Mouse (Mus musculus) gastrocnemius, postnatal 36 days (tissue): Measurements from ENCODE around the gene Tmppe. TPM values are rescaled to one million over a fixed set of nuclear protein-coding genes. Genes with fewer than 3 reads are reported as not detected.

Source experiments
- DNase-seq, 2 experiments: peaks; one replicate each; pipeline ENCODE4 v3.0.0; 2022
- intact Hi-C: fragments of 180-260 bp; cut with DNase I; formaldehyde crosslinking; loops from one replicate; pipeline ENCODE4 v1.15.1; 2025
- total RNA-seq, 2 experiments: library from RNA; stranded (reverse); gene quantifications; 2 replicates each; pipeline ENCODE4 v1.2.3; 2021

Tmppe gene
- total RNA-seq, 2 experiments from 2014 or later: 0.84 to 1.5 TPM

DNA sequence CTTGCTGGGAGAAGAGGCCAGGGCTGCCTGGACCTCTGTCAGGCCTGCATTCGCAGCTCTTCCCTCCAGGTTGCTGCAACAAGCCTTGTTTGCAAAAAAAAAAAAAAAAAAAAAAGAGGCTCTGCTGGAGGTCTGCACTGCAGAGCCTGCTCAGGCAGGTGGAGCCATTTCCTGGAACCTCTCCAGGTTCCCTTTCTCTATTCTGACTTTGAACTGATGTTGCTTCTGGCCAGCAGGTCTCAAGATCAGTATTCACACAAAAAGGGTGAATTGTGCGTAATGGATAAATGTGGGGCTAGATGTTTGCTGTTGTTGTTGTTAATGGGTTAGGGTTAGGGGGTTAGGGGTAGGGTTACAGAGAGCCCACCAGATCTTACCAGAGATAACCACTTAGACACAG lies 34.8 kb downstream of the Tmppe start:
- intact Hi-C loops: no loop called here
- DNase-seq: no peak

- intact Hi-C loops: no loop called here
- no peak for DNase-seq
Measured at GRCm38 (mm10) chr9:114440548-114440947, 39.6 kb downstream of the Tmppe start.

DNA sequence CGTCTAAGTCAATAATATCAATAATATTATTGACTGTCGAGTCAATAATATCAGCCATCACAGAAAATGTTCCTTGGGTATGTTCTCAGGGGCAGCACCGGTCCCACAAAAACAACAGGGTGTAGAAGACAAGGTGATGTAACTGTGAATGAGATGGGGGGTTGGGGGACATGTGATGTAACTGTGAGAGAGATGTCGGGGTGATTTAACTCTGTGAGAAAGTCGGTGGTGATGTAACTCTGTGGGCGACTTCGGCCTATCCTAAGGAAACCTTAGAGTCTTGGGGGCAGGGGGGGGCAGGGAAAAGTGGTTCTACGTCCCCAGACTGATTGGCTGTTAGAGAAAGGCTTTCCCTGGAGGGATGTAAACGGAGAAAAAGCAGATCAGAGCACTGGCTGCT lies 41.3 kb downstream of the Tmppe start:
- no peak for DNase-seq
- intact Hi-C loops: no loop called here

GRCm38 (mm10) chr9:114442893-114443292 lies 42.0 kb downstream of the Tmppe start:
- no peak for DNase-seq
- intact Hi-C loops: no loop called here

DNA sequence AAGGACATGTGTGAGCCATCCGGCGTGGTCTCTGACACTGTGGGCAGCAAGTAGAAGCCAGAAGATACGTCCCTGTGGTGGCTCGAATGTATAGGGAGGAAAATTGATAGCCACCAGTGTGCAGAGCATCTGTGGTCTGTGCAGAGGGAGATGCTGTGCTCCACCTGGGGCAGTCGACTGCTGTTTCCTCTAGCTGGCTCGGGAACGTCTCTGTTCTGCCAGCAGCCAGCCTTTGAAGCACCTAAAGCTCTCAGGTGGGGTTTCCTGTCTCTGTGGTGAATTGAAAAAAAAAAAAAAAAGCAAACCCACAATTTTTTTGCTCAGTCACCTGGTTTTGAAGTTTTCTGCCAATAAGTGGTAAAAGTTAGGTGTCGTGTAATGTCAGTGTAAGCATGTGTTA lies 42.4 kb downstream of the Tmppe start:
- intact Hi-C loops: no loop called here
- DNase-seq: no peak

- intact Hi-C loops: no loop called here
- DNase-seq: no peak
Measured at GRCm38 (mm10) chr9:114446887-114447286, 46.0 kb downstream of the Tmppe start.

DNA sequence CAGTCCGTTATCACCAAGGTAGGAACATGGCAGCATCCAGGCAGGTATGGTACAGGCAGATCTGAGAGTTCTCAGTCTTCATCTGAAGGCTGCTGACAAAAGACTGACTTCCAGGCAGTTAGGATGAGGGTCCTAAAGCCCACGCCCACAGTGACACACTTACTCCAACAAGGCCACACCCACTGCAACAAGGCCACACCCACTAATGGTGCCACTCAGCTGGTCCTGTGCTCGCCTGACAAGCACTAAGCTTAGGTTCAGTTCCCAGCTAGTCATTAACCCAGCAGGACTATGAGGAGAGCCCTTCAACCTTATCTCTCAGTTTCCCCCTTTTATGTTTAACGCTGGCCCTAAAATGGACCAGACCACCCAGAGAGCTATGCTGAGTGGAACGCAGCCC lies 47.8 kb downstream of the Tmppe start:
- intact Hi-C loops: no loop called here
- DNase-seq: no peak

DNA sequence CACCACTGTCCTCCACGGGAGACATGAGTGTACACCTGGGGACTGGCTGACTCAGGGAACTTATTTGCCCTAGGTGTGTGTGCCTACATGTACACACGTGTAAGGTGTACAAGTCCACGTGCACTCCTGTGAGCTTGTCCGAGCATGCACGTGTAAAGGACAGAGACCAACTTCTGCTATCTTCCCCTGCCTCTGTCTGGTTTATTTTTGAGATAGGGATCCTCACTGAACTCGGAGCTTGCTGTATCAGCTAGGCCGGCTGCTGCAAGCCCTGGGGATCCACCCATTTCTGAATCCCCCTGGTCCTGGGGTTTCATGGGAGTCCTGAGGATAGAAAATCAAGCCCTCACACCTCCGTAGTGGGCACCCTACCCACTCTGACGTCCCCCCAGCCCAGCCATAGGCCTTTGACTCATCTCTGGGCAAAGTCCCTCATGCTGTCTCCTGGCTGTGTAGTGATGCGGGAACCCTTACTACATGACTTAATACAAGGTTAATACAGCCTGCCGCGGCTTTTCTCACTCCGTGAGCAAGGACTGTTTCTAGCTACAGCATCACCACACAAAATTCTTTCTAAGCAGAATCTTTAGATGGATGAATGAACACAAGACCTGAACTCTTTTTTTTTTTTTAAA lies 48.3 kb downstream of the Tmppe start:
- intact Hi-C loops: no loop called here
- DNase-seq: no peak

GRCm38 (mm10) chr9:114451615-114452014 lies 50.7 kb downstream of the Tmppe start:
- intact Hi-C loops: no loop called here
- DNase-seq: no peak

DNA sequence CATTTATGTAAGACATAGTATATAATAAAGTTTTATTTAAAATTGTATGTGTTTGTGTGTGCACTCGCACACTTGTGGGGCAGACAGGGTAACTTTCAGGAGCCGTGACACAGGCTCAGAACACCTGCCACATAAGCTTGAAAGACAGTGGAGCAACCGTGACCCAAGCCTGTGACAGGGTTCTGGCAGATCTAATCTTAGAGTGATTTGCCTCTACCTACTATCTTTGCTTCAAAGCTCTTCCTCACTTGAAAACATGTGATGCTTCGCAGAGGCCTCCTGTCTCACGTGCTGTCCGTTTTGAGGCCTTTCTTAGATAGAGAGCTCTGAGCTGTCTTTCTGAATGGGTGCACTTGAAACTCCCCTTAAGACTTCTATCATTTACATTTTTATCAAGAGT lies 51.5 kb downstream of the Tmppe start:
- no peak for DNase-seq
- intact Hi-C loops: no loop called here

DNA sequence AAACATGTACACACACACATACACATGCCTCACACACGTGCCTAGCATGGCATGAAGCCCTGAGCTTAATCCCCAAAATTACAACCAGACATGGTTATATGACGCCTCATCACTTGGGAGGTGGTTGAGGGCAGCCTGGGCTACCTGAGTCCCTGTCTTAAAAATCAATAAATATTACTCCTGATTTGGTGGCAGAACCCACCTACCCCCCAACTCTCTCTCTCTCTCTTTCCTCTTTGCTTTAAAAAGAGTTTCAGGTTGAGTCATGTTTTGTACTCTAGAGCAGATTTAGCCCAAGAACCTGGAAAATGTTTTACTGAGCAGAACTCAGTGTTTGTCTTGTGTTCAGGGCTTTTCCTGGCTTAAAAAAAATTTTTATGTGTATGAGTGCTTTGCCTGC lies 54.5 kb downstream of the Tmppe start:
- intact Hi-C loops: no loop called here
- no peak for DNase-seq

Other genes with a start within 250 kb of the Tmppe start
- gene Bcl2a1c, start 71.0 kb upstream of the Tmppe start, total RNA-seq: not detected
- gene Crtap, start 10.4 kb upstream of the Tmppe start, total RNA-seq: 10 to 100 TPM in 1 of 2 experiments, 1 to 10 TPM in 1; 8.8 to 11.3 TPM
- 1 to 10 TPM; 4.3 to 4.9 TPM for gene Glb1, start within 50 bp of the Tmppe start, total RNA-seq
- gene Ccr4, start 103.8 kb downstream of the Tmppe start, total RNA-seq: not detected
- not detected for gene C130032M10Rik, start 114.6 kb downstream of the Tmppe start, total RNA-seq
- gene Trim71, start 163.3 kb downstream of the Tmppe start, total RNA-seq: not detected
- gene Cnot10, start 239.1 kb downstream of the Tmppe start, total RNA-seq: 10 to 100 TPM; 11.9 to 15.0 TPM